Mouse (Mus musculus): ENCODE measurements at regions not wholly inside any gene's neighbourhood (a gene's known extent, or its start where the extent isn't known, plus 50 kb on each side); places are given as distances from the start of the nearest gene placed in this dataset.

DNA sequence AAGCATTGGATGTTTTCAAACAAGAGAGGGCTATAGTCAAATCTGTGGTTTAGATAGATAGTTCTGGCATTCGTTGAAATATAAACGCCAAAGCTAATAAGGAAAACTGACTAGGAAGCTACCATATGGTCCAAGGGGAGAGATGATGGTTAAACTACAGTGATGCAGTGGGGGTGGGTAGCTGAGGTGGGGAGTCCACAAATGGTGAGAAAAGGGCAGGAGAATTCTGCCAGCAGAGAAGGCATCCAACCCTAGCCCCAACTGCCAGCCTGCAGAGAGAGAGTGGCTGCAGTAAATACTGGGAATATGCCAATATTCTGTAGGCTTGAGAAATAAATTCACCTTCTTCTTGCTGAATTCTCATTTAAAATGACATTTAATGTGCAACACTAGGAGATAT is 204.3 kb downstream of the Fam84b start:
- TF ChIP-seq CTCF (IDR thresholded peaks at IDR 0.05; ENCODE audit: low read depth) (no peak), EP300 (IDR thresholded peaks at IDR 0.05; ENCODE audit: low read depth) (no peak)

Data from liver, embryonic 14.5 days (tissue).